Mouse (Mus musculus) left cerebral cortex, postnatal 10 days (tissue): ENCODE results near the gene Cct7. TPM values are rescaled to one million over a fixed set of nuclear protein-coding genes. Genes with fewer than 3 reads are reported as not detected.

Experiments
- DNase-seq, 2 experiments: peaks; one replicate each; pipeline ENCODE4 v3.0.0; 2021 to 2022; ENCODE audit warnings: low spot score in 2 of 2, mixed read lengths in 1 of 2; ENCODE audit errors: extremely low spot score in 1 of 2
- intact Hi-C: fragments of 180-260 bp; cut with DNase I; formaldehyde crosslinking; loops from one replicate; pipeline ENCODE4 v1.15.1; 2025
- total RNA-seq, 2 experiments: library from RNA; stranded (reverse); gene quantifications; 2 replicates each; pipeline ENCODE4 v1.2.3; 2021

Cct7 gene
- total RNA-seq, result 100 to 1,000 TPM; 245 to 257 TPM

DNA sequence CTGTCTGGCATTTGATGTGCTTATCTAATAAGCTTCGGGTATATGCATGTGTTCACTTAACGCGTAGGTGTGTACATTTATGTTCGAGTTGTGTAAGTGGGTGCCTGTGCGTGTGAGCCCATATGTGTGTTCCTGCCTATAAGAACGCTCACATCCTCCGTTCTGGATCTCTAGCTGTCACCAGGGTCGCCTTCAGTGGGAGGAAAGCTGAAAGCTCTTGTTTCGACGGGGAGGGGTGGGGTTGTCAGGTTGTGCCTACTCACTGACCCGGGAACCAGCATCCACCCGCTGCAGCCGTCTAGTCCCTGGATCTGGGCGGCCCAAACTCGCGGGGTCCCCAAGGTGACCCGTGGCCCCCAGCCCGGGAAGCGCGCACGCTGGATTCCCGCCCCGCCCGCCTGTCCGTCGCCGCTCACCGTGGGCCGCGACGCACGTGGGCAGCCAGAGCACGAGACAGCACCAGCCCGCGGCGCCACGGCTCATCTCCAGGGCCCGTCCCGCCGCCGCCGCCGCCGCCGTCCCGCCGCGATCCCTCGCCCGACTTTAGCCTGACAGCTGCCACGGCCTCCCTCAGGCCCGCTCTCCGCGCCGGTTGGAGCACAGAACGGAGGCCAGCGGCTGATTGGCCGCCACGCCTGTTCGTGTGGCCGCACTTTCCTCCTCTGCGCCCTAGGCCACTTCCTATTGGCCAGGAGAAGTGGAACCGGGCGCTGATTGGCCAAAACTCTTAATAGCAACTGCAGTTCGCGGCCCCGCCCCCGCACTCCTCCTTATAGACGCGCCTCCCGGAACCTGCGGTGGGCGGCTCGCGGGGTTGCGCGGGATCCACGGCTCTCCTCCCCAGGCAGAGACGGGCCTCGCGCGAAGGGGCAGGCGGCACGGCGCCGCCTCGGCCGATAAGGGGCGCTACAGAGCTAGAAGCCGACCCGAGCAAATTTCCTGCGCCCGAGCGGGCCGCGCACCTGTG, at the start of gene Cct7:
Cct7 (plus strand) TSS at position 818 of the 967 bp plus-strand sequence.
- intact Hi-C loops, result no loop called here
- DNase-seq, result peak; percentile 99 to 100

DNA sequence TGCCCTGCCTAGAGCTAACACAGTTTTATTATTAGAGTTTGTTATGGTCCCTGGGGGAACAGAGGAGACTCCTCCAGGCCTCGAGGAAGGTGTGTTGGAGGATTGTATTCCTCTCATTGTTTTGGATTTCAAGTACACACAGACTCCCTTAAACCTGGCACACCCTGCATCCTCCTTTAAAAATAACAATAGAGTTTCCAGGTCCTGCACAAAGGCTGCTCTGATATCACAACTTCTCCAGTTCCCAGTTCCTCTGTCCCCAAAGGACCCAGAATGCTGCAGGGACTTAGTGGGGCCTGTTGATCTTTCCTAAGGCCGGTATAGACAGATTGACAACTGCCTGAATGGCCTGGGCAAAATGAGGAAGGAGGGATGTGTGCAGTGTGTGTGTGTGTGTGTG, 48.7 kb upstream of the Cct7 start:
- DNase-seq, result no peak

DNA sequence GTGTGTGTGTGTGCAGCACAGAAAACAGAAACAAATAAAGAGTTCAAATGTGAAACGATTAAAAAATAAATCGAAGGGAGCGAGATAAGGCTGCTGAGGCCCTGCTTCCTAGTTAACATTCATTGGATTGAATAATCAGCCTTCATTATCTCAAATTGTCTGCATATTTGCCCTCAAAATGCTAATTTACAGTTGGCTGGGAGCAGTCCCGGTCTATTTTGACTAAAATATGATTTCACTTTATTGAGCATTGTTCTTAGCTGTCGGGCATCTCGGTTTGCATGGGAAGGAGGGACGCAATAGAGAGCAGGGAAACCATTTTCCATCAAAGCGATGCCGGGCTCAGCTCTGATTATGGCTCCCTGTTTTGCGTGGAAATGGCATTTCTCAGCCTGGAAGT, 48.3 kb upstream of the Cct7 start:
- intact Hi-C loops, result no loop called here
- no peak for DNase-seq

More for the DNA sequence above, 48.7 kb upstream of the Cct7 start:
- intact Hi-C loops, result no loop called here

DNA sequence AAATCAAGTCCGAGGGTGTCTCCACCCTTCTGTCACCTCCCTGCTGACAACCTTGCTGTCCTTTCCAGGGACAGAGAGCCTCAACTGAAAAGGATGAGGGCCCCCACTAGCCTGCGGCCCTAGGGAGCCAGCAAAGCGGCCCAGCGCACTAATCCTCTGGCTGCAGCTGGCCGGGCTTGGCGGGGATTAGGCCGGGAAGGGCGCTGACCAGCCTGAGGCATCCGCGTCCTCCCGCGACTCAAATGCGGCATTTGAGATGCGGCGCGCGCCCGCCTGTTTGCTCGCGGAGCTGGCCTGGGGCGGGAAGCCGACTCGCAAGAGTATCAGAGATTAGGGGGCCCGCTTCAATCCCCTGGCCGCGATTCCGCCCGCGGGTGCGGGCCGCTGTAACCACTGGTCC, 42.3 kb upstream of the Cct7 start:
- intact Hi-C loops, result loop anchor here (5.0 kb wide), 1 partner anchor 252 kb away; no protein-coding TSS in a partner anchor
- no peak for DNase-seq

DNA sequence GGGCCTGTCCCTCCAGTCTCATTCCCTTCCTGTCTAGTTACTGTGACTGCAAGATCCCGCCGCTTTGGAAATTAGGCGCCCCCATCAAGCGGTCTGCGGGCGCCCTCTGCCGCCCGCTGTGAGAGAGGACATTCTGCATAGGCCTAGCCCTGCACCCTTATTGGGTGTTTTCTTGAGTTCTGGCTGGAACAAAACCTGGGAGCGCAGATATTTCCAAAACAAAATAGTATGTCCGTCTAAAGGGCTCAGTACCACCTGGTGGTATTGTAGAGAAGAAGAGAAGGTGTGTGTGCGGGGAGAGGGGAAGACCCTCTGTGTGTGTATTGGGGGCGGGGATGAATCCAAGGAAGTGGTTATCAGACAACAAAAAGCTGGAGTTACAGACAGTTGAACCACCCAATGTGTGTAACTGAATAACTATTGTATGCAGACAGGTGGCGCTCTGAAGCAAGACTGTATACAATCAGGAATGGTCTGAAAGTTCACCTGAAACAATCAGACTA, 40.5 kb upstream of the Cct7 start:
- DNase-seq, result peak in 1 of 2 experiments; percentile 69
- intact Hi-C loops, result no loop called here

DNA sequence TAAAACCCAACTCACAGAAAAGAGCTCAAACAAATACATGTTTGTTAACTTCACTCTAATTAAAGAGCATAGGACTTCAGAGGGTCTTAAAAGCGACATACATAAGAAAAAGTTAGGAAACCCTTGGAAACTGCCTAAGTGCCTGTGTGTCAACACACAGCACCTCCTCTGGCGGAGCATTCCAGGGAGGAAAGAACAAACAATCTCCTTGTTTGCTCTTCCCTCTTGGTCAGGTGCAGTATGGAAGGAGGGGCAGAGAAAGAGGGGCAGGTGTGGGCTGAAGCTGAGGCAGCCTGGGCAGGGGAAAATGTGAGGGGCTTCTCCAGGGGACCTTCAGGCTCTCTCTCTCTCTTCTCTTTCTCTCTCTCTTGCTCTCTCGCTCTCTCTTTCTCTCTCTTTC, 35.5 kb upstream of the Cct7 start:
- DNase-seq, result no peak
- intact Hi-C loops, result no loop called here

DNA sequence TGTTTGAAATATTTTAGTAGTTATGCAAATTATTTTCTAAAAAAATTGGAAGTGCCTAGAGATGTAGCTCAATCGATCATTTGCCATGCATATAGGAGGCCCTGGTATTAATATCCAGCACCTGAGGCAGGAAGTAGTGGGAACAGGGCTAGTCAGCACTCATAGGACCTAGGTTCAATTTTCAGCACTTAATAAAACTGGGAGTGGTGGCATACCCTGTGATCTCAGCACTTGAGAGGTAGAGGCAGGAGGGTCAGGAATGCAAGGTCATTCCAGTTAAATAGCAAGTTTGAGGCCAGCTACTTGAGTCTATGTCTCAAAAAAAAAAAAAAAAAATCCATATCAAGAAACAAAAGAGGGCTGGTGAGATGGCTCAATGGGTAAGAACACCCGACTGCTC, 32.2 kb upstream of the Cct7 start:
- DNase-seq, result no peak
- intact Hi-C loops, result no loop called here

DNA sequence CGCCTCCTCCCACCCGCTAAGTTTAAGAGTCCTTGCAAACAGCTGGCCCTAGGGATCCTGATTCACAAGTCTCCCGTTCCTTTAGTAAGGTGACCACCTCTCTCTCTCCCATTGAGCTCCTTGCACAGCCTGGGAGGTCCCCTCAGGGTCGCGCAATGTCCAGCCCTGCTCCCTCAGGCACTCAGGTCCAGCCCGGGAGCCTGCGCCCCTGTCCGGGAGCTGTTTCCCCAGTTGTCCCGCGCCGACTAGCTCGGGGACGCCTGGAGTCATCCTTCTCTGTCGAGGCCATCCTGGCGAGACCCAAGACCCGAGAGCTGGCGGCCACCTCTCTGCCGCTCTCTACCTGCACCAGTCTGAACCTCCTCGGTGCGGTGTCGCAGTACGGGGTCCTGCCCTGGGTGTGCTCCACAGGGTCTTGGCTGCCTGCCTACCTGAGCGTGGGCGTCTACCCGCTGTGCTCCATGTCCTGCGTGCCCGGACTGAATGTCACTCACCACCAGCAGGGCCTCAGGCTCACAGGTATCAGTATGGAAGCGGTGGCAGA, 27.4 kb upstream of the Cct7 start, which contains the start of gene Noto:
Noto (plus strand) TSS at position 51 of the 544 bp plus-strand sequence.
- DNase-seq, result peak in 1 of 2 experiments; percentile 45
- intact Hi-C loops, result no loop called here

DNA sequence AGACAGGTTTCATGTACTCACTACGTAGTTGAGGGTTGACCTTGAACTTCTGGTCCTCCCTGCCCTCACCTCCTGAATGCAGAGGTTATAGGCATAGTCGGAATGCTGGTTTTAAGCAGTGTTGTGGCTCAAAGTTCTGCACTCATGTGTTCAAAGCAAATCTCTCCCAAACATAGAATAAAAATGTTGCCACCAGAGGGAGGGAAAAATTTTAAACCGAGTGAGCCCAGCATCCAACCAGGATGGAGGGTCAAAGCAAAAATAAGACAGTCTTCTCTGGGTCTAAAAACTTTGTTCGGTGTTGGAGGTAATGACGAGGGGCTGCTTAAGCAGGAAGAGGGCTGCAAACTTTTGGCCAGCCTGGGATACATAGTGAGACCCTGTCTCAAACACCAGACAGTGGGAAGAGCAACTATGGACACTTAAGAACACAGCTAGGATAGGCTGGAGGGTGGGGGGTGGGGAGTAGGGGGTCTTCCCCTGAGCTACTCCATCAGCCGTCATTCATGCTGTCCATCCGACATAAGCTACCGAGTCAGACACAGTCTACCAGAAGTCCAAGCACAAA, 20.0 kb upstream of the Cct7 start:
- intact Hi-C loops, result no loop called here
- DNase-seq, result no peak

DNA sequence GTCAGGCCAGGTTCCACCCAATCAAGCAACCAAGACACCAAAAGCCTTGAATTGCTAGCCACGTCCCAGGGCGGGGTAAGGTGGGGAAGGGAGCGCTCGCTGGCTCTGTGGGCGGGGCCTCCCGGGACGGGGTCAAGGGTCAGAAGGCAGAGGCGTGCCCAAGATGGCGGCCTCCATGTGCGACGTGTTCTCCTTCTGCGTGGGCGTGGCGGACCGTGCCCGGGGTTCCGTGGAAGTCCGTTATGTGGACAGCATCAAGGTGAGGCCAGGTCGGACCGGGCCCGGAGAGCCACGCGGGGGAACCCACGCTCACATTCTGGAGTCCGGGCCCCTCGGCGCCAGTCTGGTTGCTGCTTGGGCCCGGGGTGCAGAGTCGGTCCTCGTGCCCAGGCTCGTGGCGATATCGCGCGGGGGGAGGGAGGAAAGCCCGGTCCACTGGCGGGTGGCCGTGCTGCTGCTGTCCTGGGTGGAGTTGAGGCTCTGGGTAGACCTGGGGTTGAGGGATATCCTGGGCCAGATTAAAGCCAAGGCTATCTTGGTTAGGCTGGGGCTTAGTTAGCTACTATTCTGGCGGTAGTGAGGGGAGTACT, 19.4 kb upstream of the Cct7 start, which contains the start of gene Smyd5:
Smyd5 (plus strand) TSS at position 148 of the 590 bp plus-strand sequence.
- intact Hi-C loops, result no loop called here
- DNase-seq, result peak; percentile 69 to 91

DNA sequence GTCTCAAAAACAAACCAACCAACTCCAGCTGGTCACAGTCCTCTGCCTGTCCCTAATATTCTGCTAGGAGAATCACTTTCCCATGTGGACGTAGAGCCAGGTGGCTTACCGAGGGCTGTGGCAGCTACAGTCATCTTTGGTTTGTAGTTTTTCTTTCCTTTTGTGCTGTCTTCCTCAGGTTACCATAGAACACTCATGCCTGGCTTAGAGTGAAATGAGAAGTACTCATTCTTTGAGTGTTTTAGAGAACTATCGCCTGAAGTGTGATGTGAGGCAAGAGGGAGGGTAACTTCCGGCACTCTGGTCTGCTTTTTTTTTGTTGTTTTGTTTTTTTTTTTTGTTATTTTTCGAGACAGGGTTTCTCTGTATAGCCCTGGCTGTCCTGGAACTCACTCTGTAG, 17.4 kb upstream of the Cct7 start:
- DNase-seq, result no peak
- intact Hi-C loops, result no loop called here

DNA sequence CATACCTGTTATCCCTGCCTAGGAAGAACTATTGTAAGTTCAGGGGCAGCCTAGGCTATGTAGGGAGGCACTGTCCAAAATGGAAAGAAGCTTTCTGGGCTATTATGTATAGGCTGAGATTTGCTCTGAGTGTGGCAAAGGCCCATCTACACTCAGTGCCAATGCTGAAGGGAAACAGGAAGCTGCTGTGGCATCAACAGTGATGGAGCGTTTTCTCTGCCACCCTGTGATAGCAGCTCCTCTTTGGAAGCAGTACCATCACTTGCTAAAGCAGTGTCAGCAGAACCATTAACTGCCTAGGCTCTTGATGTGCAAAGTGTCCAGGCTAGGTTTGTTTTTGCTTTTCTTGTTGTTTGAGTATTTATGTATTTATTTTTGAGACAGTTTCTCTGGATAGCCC, 15.1 kb upstream of the Cct7 start:
- DNase-seq, result no peak
- intact Hi-C loops, result no loop called here

DNA sequence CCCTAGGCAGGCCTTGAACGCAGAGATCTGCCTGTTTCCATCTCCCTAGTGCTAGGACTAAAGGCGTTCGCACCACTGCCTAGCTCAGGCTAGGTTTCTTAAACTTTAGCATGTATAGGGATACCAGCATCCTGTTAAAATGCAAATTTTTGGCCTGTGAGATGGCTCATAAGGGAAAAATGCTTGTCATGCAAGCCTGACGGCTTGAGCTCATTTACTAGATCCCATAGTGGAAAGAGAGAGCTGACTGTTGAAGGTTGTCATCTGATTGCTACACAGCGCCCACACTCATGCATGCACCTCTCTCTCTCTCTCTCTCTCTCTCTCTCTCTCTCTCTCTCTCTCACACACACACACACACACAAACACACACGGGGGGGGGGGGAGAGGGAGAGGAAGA, 14.7 kb upstream of the Cct7 start:
- DNase-seq, result no peak
- intact Hi-C loops, result no loop called here

DNA sequence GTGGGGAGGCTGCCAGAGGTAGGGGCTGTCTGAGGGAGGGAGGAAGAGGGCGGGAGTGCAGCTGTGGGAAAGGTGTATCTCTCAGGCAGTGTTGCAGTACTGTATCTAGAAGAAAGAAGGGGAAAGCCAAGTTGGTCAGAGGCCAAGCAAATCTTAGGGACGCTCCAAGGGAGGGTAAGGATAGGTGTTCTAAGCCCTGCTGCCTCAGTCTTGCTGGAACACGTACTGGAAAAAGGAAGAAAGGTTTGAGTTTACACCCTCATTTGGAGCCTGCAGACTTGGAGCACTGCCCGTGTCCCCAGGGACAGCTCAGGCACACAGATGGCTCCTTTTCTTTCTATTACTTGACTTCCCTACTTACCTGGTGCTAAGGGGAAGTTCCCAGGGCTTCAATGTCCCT, 10.2 kb upstream of the Cct7 start:
- intact Hi-C loops, result no loop called here
- DNase-seq, result no peak

DNA sequence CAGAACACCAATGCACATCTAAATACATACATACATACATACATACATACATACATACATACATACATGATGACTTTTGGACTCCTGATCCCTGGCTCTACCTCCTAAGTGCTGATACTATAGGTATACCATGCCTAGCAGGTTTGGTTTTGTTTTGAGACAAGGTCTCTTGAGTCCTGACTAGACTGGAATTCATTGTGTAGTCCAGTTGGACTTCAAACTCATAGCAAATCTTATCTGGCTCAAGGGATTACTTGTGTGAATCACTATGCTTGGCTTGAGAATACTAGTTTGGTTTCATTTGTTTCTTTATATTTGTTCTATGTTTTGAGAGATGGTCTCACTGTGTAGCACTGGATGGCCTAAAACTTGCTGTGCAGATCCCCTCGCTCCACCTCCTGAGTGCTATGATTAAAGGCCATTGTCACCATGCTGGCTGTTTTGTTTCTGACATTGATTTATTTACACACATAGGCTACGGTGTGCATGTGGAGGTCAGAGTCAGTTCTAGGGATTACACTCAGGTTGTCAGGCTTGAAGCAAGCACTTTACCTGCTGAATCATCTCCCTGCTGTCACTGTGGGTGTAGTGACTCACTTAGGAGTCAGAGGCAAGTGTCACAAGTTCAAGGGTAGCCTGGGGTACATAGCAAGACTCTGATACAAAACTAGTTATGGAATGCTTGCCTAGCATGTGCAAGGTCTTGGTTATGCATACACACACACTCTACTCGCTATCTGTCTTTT, 7.7 kb upstream of the Cct7 start:
- no peak for DNase-seq
- intact Hi-C loops, result no loop called here

DNA sequence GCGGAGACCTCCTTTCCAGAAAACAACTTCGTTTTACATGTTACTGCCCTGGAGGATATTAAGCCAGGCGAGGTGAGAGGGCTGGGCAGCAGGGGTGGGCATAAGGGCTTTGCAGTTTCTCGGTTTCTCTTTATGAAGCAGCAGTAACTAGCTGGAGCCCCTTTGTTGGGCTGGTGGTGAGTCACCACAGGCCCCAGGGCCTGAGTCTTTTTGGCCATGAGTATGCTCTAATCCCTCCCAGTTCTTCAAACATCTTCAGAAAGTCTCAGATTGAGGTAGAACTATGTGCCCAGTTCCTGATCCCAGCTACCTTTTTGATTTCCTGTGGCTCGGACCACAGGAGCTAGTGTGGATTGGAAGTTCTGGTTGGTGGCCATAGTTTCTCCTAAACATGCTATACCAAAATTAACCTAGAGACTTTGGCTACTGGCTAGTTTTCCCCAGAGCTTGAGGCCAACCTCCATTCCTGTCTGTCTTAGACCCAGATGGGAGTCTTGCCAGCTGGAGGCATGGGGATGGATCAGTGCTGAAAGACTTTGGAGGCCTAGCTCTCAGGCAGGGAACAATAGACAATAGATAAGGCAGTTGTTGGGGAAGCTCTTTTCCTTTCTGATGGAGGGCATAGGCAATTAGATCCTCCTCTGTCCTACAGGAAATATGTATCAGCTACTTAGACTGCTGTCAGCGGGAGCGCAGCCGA, 6.9 kb upstream of the Cct7 start:
- intact Hi-C loops, result no loop called here
- no peak for DNase-seq

DNA sequence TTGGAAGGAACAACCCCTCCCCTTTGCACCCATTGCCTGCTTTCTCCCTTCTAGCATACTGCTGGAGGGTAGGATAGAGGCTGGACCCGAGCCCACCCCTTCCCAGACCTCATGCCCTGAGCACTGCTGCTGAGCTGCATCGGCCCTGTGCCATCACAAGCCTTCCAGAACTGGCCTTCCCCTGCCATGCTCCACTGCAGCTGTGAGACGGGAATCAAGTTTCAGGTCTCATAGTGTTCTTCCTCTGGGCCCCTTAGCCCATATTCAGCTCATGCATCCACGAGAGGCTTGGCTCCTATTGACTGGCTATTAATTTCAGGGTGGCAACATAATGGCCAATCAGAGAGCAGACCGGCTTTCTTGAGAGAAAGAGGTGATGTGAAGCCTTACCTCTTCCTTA, 6.0 kb upstream of the Cct7 start:
- intact Hi-C loops, result no loop called here
- no peak for DNase-seq

DNA sequence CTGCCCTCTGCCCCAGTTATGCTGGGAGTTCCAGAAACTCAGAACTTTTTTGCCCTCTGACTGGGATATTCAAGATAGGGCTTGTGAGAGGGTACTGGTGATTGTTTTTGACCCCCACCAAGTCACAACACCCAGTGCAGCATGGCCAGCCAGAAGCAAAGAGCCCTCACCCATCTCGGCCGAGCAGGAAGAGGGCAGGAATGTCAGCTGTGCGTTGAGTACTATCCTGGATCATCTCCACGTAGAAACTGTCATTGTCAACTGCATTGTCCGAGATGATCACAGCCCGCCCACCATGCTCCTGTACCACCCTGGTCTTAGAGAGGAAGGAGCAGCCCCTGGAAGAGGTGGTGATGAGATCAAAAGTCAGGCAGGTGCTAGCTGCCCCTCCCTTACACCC, 4.0 kb upstream of the Cct7 start:
- no peak for DNase-seq
- intact Hi-C loops, result no loop called here
